Mouse (Mus musculus) forebrain, embryonic 16.5 days (tissue): ENCODE data around the gene Cxcr2. TPM values are rescaled to one million over a fixed set of nuclear protein-coding genes. Genes with fewer than 3 reads are reported as not detected.
A peak's percentile ranks its signal among the peaks of the same experiment; 100 is the strongest.

ENCODE experiments used
- ATAC-seq: fragments of 200-750 bp; cut with Nextera tagmentation; 2 replicates; pipeline ENCODE4 v1.8.0; 2017; ENCODE audit warnings: mild to moderate bottlenecking, moderate library complexity
- H3K27ac ChIP-seq: fragments of 300-500 bp; sonication (generic); 2 replicates; pipeline ENCODE4 v1.5.1; 2014; ENCODE audit warnings: low read length, control low read depth
- H3K27me3 ChIP-seq: fragments of 300-500 bp; sonication (generic); replicated peaks from 2 replicates; pipeline ENCODE4 v1.6.1; 2014; ENCODE audit warnings: low read length; ENCODE audit not compliant: control insufficient read depth, insufficient read depth
- H3K36me3 ChIP-seq: fragments of 300-500 bp; sonication (generic); 2 replicates; pipeline ENCODE4 v1.6.1; 2014; ENCODE audit not compliant: control insufficient read depth, insufficient read depth
- H3K4me1 ChIP-seq: fragments of 300-500 bp; sonication (generic); replicated peaks from 2 replicates; pipeline ENCODE4 v1.6.1; 2014; ENCODE audit warnings: low read length; ENCODE audit not compliant: control insufficient read depth, insufficient read depth
- H3K4me2 ChIP-seq: fragments of 300-500 bp; sonication (generic); 2 replicates; pipeline ENCODE4 v1.6.1; 2014; ENCODE audit warnings: mild to moderate bottlenecking, low read length, control low read depth
- H3K4me3 ChIP-seq: fragments of 300-500 bp; sonication (generic); replicated peaks from 2 replicates; pipeline ENCODE4 v1.5.1; 2014; ENCODE audit warnings: mild to moderate bottlenecking, low read length, control low read depth
- H3K9ac ChIP-seq: fragments of 300-500 bp; sonication (generic); replicated peaks from 2 replicates; pipeline ENCODE4 v1.6.1; 2014; ENCODE audit warnings: low read depth, low read length, control low read depth
- H3K9me3 ChIP-seq: fragments of 300-500 bp; sonication (generic); 2 replicates; pipeline ENCODE4 v1.6.1; 2016; ENCODE audit warnings: low read length; ENCODE audit not compliant: control insufficient read depth
- WGBS: fragments of 180-500 bp; shearing (Covaris S2); extraction: QIAGEN DNeasy Blood & Tissue Kit; methylation state at CpG from one replicate; pipeline ENCODE4 v1.1.7; 2014; 5-methylcytosine and 5-hydroxymethylcytosine counted together
- microRNA counts: library from miRNA; unstranded; fragments of <30 nt; microRNA quantifications from one replicate; lab custom pipeline; 2016
- microRNA-seq: library from miRNA; unstranded; fragments of <30 nt; microRNA quantifications from one replicate; pipeline ENCODE4, GENCODE M21; 2017
- polyA plus RNA-seq: library from polyadenylated mRNA; unstranded; fragments of >200 nt; fragmentation: Nextera tagmentation; extraction: Ambion mirVana; gene quantifications from 2 replicates; pipeline ENCODE4 v1.2.1, GENCODE M21; 2015

The Cxcr2 gene
- polyA plus RNA-seq, 1 experiment from 2014 or later = 0.06 TPM

DNA sequence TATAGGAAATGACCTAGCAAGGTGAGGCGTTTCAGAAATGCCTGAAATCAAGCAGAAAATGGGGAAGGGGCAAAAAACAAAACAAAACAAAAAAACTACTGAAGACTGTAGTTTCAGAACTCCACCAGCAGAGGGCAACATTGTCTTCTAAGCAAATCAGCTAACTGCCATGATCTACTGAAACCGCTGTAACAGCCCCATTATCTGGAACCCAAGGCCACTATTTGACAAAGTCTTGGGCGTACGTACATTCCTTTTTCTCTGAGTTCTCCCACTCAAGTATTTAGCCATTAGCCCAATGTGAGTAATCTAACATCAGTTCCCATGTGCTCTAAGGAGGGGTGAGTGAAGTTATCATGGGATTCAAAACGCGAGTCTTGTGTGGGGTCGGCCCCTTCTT, 52.1 kb downstream of the Cxcr2 start:
- H3K4me2 ChIP-seq = no peak overlapping the region
- ATAC-seq = no peak
- no peaks in the 10 kb centered on the region for H3K9me3 ChIP-seq
- no peak overlapping the region for H3K27ac ChIP-seq
- no peaks in the 10 kb centered on the region for H3K27me3 ChIP-seq
- H3K36me3 ChIP-seq = no peaks in the 10 kb centered on the region
- 64% methylated on average over 7 of the region's 7 CpGs for WGBS
- H3K4me3 ChIP-seq = no peak overlapping the region
- H3K4me1 ChIP-seq = peaks cover 5% of the 10 kb centered on the region
- H3K9ac ChIP-seq = no peak overlapping the region

GRCm38 (mm10) chr1:74206642-74207041, 52.9 kb downstream of the Cxcr2 start:
- H3K27me3 ChIP-seq = no peaks in the 10 kb centered on the region
- no peak overlapping the region for H3K4me2 ChIP-seq
- H3K9me3 ChIP-seq = no peaks in the 10 kb centered on the region
- no peaks in the 10 kb centered on the region for H3K36me3 ChIP-seq
- H3K9ac ChIP-seq = no peak overlapping the region
- no peak overlapping the region for H3K4me3 ChIP-seq
- no peak overlapping the region for H3K27ac ChIP-seq
- WGBS = 64% methylated on average over 8 of the region's 8 CpGs
- ATAC-seq = no peak
- H3K4me1 ChIP-seq = peaks cover 5% of the 10 kb centered on the region

DNA sequence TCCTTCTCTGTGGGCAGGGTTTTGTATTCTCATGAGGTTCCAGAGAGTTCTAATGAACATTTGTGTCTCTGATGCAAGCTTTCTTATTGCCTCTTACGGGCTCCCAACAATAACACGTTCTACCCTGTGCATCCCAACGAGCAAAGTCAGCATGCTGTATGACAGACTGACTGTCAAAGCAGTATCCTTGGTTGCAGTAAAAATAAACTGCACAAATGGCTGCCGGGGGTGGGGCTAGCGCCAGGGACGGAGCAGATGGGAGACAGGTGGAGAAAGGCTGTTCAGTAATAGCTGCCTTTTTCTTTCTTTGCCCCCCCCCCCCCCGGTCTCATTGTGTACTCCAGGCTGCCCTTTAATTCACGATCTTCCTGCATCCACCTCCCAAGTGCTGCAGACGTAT, 54.1 kb downstream of the Cxcr2 start:
- WGBS = 30% methylated on average over 8 of the region's 9 CpGs
- no peaks in the 10 kb centered on the region for H3K36me3 ChIP-seq
- no peak overlapping the region for H3K9ac ChIP-seq
- H3K4me3 ChIP-seq = no peak overlapping the region
- H3K27me3 ChIP-seq = no peaks in the 10 kb centered on the region
- peak overlapping the region; percentile 14; the same call in 1 of the 2 replicates for H3K27ac ChIP-seq
- no peaks in the 10 kb centered on the region for H3K9me3 ChIP-seq
- H3K4me2 ChIP-seq = no peak overlapping the region
- peak; percentile 85 for ATAC-seq
- peaks cover 5% of the 10 kb centered on the region for H3K4me1 ChIP-seq

DNA sequence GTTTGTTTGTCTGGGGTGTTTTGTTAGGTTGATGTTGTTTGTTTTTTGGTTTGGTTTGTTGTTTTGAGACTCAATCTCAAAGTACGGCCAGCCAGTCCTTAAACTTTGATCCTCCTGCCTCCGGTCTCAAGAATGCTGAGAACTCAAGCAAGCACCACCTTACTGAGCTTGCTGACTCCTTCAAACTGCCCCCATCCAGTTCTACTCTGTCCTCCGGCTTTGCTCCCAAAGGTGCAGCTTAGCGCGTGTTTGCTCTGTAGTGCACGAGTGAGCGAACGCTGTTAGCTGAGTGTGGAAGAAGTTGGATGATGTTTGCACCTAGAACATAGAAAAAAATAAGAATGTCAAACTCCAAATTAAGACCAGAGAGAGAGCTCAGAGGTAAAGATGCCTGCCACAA, 55.2 kb downstream of the Cxcr2 start:
- Histone ChIP-seq H3K27ac (no peak overlapping the region), H3K9ac (no peak overlapping the region), H3K4me2 (no peak overlapping the region), H3K4me1 (peaks cover 5% of the 10 kb centered on the region), H3K4me3 (no peak overlapping the region), H3K27me3 (no peaks in the 10 kb centered on the region), H3K9me3 (no peaks in the 10 kb centered on the region), H3K36me3 (no peaks in the 10 kb centered on the region)
- no peak for ATAC-seq
- 92% methylated on average over 8 of the region's 8 CpGs for WGBS

MicroRNA genes within 50 kb of the gene (microRNA counts, 519-probe panel; counts per million panel counts)
- microRNA mmu-miR-1928 (lab: Ali Mortazavi, UCI) = 2,036 counts per million, percentile 31 among the panel's probes with 10 or more counts

Small RNA genes lying within 50 kb of the gene (microRNA-seq; reads per million reads assigned to microRNA genes)
- gene Mir1928 = not detected

Other genes starting within 250 kb of the Cxcr2 start
- gene Tns1, start 29.5 kb upstream of the Cxcr2 start, polyA plus RNA-seq = 10.7 and 11.0 TPM in 2 replicates
- gene Rufy4, start 28.4 kb upstream of the Cxcr2 start, polyA plus RNA-seq = 0.32 and 0.36 TPM in 2 replicates
- not detected in 2 replicates for gene Cxcr1, start 40.6 kb downstream of the Cxcr2 start, polyA plus RNA-seq
- 413 and 455 TPM in 2 replicates for gene Arpc2, start 82.1 kb downstream of the Cxcr2 start, polyA plus RNA-seq
- gene Gpbar1, start 124.6 kb downstream of the Cxcr2 start, polyA plus RNA-seq = 0.20 TPM in 1 of 2 replicates, not detected in the other
- 216 and 225 TPM in 2 replicates for gene Aamp, start 130.7 kb downstream of the Cxcr2 start, polyA plus RNA-seq
- gene Pnkd, start 130.9 kb downstream of the Cxcr2 start, polyA plus RNA-seq = 98.4 and 105 TPM in 2 replicates
- 6.9 and 7.7 TPM in 2 replicates for gene Tmbim1, start 151.6 kb downstream of the Cxcr2 start, polyA plus RNA-seq
- gene Catip, start 208.1 kb downstream of the Cxcr2 start, polyA plus RNA-seq = 1.0 and 1.2 TPM in 2 replicates
- 1.2 and 1.5 TPM in 2 replicates for gene Slc11a1, start 221.2 kb downstream of the Cxcr2 start, polyA plus RNA-seq
- 18.6 and 20.0 TPM in 2 replicates for gene Ctdsp1, start 237.5 kb downstream of the Cxcr2 start, polyA plus RNA-seq